Mouse (Mus musculus) E14TG2a.4 (cell line): Measurements from ENCODE around the gene Hjurp.

ENCODE experiments used
- CTCF ChIP-seq: conservative IDR thresholded peaks from 2 replicates; pipeline ENCODE4 v1.5.1; 2014; ENCODE audit warnings: low read length
- NANOG ChIP-seq: IDR thresholded peaks from 2 replicates; pipeline ENCODE4 v1.6.1; 2014; ENCODE audit warnings: borderline replicate concordance, low read length, mixed read lengths
- POU5F1 ChIP-seq: IDR thresholded peaks from 2 replicates; pipeline ENCODE4 v1.6.1; 2014; ENCODE audit warnings: low read length, borderline replicate concordance

GRCm38 (mm10) chr1:88300301-88301050 is 23.0 kb upstream of the Hjurp start:
- TF ChIP-seq CTCF: no peak; the same call in 1 of the 2 replicates
- no peak for TF ChIP-seq NANOG
- no peak for TF ChIP-seq POU5F1
